Mouse (Mus musculus): ENCODE measurements around the gene Sstr3.

- TF ChIP-seq TAL1 (IDR thresholded peaks at IDR 0.05; ENCODE audit: low read length) (no peak), GATA1 (IDR thresholded peaks at IDR 0.05; ENCODE audit: low read length) (no peak)
Observed at GRCm38 (mm10) chr15:78564764-78565435, 20.4 kb upstream of the Sstr3 start.
